Mouse (Mus musculus) cerebellum, adult 2 months (tissue): ENCODE data around the gene Elovl7.

Source experiments
- CTCF ChIP-seq: fragments of 200-500 bp; IDR thresholded peaks from 2 replicates; pipeline ENCODE4 v1.5.1; 2011; ENCODE audit warnings: low read depth, mild to moderate bottlenecking, control low read depth, low read length, moderate library complexity, borderline replicate concordance; ENCODE audit not compliant: insufficient read depth
- POLR2A ChIP-seq: fragments of 200-500 bp; IDR thresholded peaks from 2 replicates; pipeline ENCODE4 v1.6.1; 2011; ENCODE audit warnings: low read length, control low read depth, borderline replicate concordance; ENCODE audit not compliant: insufficient read depth

DNA sequence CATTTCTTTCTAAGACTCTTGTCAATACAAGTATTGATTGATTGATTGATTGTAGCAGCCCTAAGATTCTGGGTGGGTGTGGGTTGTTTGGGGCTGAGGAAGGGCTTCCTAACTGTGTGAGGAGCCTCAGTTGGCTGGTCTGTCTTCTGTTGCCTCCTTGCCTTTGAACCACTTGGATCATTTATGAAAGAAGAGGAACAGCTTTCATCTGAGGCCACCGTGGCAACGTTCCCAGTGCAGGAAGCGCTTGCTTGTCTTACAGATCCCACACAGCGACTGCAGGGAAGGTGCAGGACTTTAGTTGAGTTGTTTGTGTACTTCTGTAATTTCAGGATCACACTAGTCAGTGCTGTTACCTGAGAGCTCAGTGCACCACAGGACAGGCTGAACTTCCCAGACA is 25.8 kb downstream of the Elovl7 start:
- TF ChIP-seq CTCF (no peak), POLR2A (no peak)
